Mouse (Mus musculus) hindbrain, embryonic 14.5 days (tissue): ENCODE measurements around the gene Htr1f. TPM values are rescaled to one million over a fixed set of nuclear protein-coding genes. Genes with fewer than 3 reads are reported as not detected.
A peak's percentile ranks its signal among the peaks of the same experiment; 100 is the strongest.

Experiments
- ATAC-seq: fragments of 200-750 bp; cut with Nextera tagmentation; 2 replicates; pipeline ENCODE4 v1.8.0; 2017; ENCODE audit warnings: moderate number of reproducible peaks, mild to moderate bottlenecking, moderate TSS enrichment, moderate library complexity; ENCODE audit not compliant: low FRiP score
- DNase-seq: peaks from one replicate; pipeline ENCODE4 v3.0.0-alpha.2; 2015; ENCODE audit warnings: low spot score
- H3K27ac ChIP-seq: fragments of 300-500 bp; sonication (generic); 2 replicates; pipeline ENCODE4 v1.5.1; 2014; ENCODE audit warnings: mild to moderate bottlenecking, moderate library complexity
- H3K27me3 ChIP-seq: fragments of 300-500 bp; sonication (generic); 2 replicates; pipeline ENCODE4 v1.6.1; 2014; ENCODE audit warnings: mild to moderate bottlenecking, low read length, mixed read lengths; ENCODE audit not compliant: control insufficient read depth, insufficient read depth
- H3K36me3 ChIP-seq: fragments of 300-500 bp; sonication (generic); replicated peaks from 2 replicates; pipeline ENCODE4 v1.6.1; 2014; ENCODE audit not compliant: control insufficient read depth, insufficient read depth
- H3K4me1 ChIP-seq: fragments of 300-500 bp; sonication (generic); replicated peaks from 2 replicates; pipeline ENCODE4 v1.6.1; 2014; ENCODE audit warnings: antibody characterized with exemption, low read length, mixed read lengths; ENCODE audit not compliant: control insufficient read depth, insufficient read depth
- H3K4me2 ChIP-seq: fragments of 300-500 bp; sonication (generic); replicated peaks from 2 replicates; pipeline ENCODE4 v1.6.1; 2014; ENCODE audit warnings: mild to moderate bottlenecking, moderate library complexity
- H3K4me3 ChIP-seq: fragments of 300-500 bp; sonication (generic); replicated peaks from 2 replicates; pipeline ENCODE4 v1.5.1; 2014; ENCODE audit warnings: mild to moderate bottlenecking, low read length
- H3K9ac ChIP-seq: fragments of 300-500 bp; sonication (generic); 2 replicates; pipeline ENCODE4 v1.6.1; 2014
- H3K9me3 ChIP-seq: fragments of 300-500 bp; sonication (generic); 2 replicates; pipeline ENCODE4 v1.6.1; 2016; ENCODE audit warnings: low read length; ENCODE audit not compliant: control insufficient read depth
- WGBS: fragments of 180-500 bp; shearing (Covaris S2); extraction: QIAGEN DNeasy Blood & Tissue Kit; methylation state at CpG from one replicate; pipeline ENCODE4 v1.1.7; 2014; 5-methylcytosine and 5-hydroxymethylcytosine counted together
- polyA plus RNA-seq: library from polyadenylated mRNA; unstranded; fragments of >200 nt; fragmentation: Nextera tagmentation; extraction: Ambion mirVana; gene quantifications from 2 replicates; pipeline ENCODE4 v1.2.1, GENCODE M21; 2014

The Htr1f gene
- 0.59 and 0.60 TPM in 2 replicates for polyA plus RNA-seq

- DNase-seq, result peak; percentile 43
- H3K27ac ChIP-seq, result no peak within 1 kb of the TSS
- H3K36me3 ChIP-seq, result no peaks in the 10 kb centered on the region
- peak; percentile 75 for ATAC-seq
- no peaks in the 10 kb centered on the region for H3K9me3 ChIP-seq
- H3K4me2 ChIP-seq, result peak within 1 kb of the TSS; percentile 91
- peak within 1 kb of the TSS; percentile 44 for H3K4me3 ChIP-seq
- peak within 1 kb of the TSS; percentile 60 for H3K9ac ChIP-seq
- H3K27me3 ChIP-seq, result peaks cover 8% of the 10 kb centered on the region
- 5% methylated on average over 40 of the region's 41 CpGs for WGBS
- no peaks in the 10 kb centered on the region for H3K4me1 ChIP-seq
Measured at GRCm38 (mm10) chr16:65105184-65105931, at the start of gene Htr1f. Gene Htr1f, minus strand, starts transcription at chr16:65105854.

GRCm38 (mm10) chr16:65139771-65140170, 34.1 kb upstream of the Htr1f start:
- Histone ChIP-seq H3K4me3 (no peak overlapping the region), H3K9ac (no peak overlapping the region), H3K4me2 (no peak overlapping the region), H3K27me3 (no peaks in the 10 kb centered on the region), H3K36me3 (no peaks in the 10 kb centered on the region), H3K27ac (no peak overlapping the region), H3K9me3 (no peaks in the 10 kb centered on the region), H3K4me1 (no peaks in the 10 kb centered on the region)
- WGBS, result 85% methylated on average over 2 of the region's 2 CpGs
- no peak for DNase-seq
- ATAC-seq, result no peak

- Histone ChIP-seq H3K4me3 (no peak overlapping the region), H3K36me3 (no peaks in the 10 kb centered on the region), H3K27ac (no peak overlapping the region), H3K9ac (no peak overlapping the region), H3K4me1 (no peaks in the 10 kb centered on the region), H3K9me3 (no peaks in the 10 kb centered on the region), H3K27me3 (no peaks in the 10 kb centered on the region), H3K4me2 (no peak overlapping the region)
- DNase-seq (no peak), ATAC-seq (no peak)
- WGBS, result 90% methylated on average over 2 of the region's 2 CpGs
Measured at GRCm38 (mm10) chr16:65129391-65129790, 23.7 kb upstream of the Htr1f start.

- Histone ChIP-seq H3K27me3 (no peaks in the 10 kb centered on the region), H3K36me3 (no peaks in the 10 kb centered on the region), H3K4me2 (no peak overlapping the region), H3K9ac (no peak overlapping the region), H3K27ac (no peak overlapping the region), H3K4me1 (no peaks in the 10 kb centered on the region), H3K4me3 (no peak overlapping the region), H3K9me3 (no peaks in the 10 kb centered on the region)
- ATAC-seq (no peak), DNase-seq (no peak)
- WGBS, result 95% methylated on average over 3 of the region's 3 CpGs
Measured at GRCm38 (mm10) chr16:65127846-65128245, 22.2 kb upstream of the Htr1f start.

GRCm38 (mm10) chr16:65112221-65112620, 6.6 kb upstream of the Htr1f start:
- no peaks in the 10 kb centered on the region for H3K27me3 ChIP-seq
- H3K27ac ChIP-seq, result no peak overlapping the region
- no peak overlapping the region for H3K4me2 ChIP-seq
- H3K4me1 ChIP-seq, result no peaks in the 10 kb centered on the region
- H3K9me3 ChIP-seq, result no peaks in the 10 kb centered on the region
- H3K36me3 ChIP-seq, result no peaks in the 10 kb centered on the region
- DNase-seq (no peak), ATAC-seq (no peak)
- 86% methylated on average over 1 of the region's 1 CpGs for WGBS
- no peak overlapping the region for H3K9ac ChIP-seq
- H3K4me3 ChIP-seq, result no peak overlapping the region

DNA sequence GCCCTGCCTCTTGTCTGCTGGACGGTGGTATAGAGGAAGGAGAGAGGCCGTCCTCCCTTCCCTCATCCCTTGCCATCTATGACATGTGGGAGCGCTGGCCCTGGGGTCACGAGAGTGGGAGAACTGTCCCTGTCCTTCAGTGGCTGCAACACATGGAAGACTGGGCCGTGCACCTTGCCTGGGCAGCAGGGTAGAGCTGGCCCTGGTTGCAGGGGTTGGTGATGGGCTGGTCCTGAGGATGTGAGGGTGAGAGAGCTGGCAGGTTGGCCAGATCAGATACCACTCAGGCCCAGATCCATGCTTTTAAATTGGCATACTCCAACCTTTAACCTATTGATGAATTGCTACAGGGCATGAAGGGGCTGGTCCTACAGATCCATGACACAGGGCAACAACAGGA, 12.1 kb downstream of the Htr1f start:
- WGBS, result 94% methylated on average over 5 of the region's 5 CpGs
- Histone ChIP-seq H3K27me3 (no peaks in the 10 kb centered on the region), H3K9ac (no peak overlapping the region), H3K9me3 (no peaks in the 10 kb centered on the region), H3K4me3 (no peak overlapping the region), H3K36me3 (no peaks in the 10 kb centered on the region), H3K27ac (no peak overlapping the region), H3K4me1 (no peaks in the 10 kb centered on the region), H3K4me2 (no peak overlapping the region)
- no peak for DNase-seq
- no peak for ATAC-seq

GRCm38 (mm10) chr16:65083475-65083874, 22.2 kb downstream of the Htr1f start:
- no peak for ATAC-seq
- H3K27ac ChIP-seq, result no peak overlapping the region
- no peak overlapping the region for H3K4me2 ChIP-seq
- H3K9ac ChIP-seq, result no peak overlapping the region
- no peaks in the 10 kb centered on the region for H3K36me3 ChIP-seq
- no peaks in the 10 kb centered on the region for H3K4me1 ChIP-seq
- no peaks in the 10 kb centered on the region for H3K27me3 ChIP-seq
- DNase-seq, result no peak
- no peak overlapping the region for H3K4me3 ChIP-seq
- WGBS, result 44% methylated on average over 2 of the region's 2 CpGs
- no peaks in the 10 kb centered on the region for H3K9me3 ChIP-seq

DNA sequence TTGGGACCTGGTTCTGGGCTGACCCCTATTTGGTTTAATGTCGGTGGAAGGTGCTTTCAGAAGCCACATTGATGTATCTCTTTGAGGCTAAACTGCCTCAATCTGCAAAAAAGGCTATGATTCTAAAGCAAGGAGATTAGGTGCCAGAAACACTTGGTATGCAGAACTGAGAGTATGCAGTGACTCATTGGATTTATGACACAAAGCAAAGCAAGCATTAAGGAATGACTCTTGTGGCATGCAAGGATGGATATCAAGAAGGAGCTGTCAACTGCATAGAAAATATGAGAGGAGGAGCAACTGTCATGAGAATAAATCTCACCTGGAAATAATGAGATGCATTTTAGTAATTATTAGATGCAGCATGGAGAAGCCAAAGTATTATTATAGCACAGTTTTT, 35.8 kb downstream of the Htr1f start:
- no peak for DNase-seq
- no peaks in the 10 kb centered on the region for H3K4me1 ChIP-seq

GRCm38 (mm10) chr16:65066264-65066663, 39.4 kb downstream of the Htr1f start:
- no peak for ATAC-seq
- H3K27ac ChIP-seq, result no peak overlapping the region

More for the DNA sequence above, 35.8 kb downstream of the Htr1f start:
- Histone ChIP-seq H3K36me3 (no peaks in the 10 kb centered on the region), H3K9ac (no peak overlapping the region), H3K4me3 (no peak overlapping the region), H3K9me3 (no peaks in the 10 kb centered on the region), H3K27ac (no peak overlapping the region), H3K4me2 (no peak overlapping the region), H3K27me3 (no peaks in the 10 kb centered on the region)
- 83% methylated on average over 1 of the region's 1 CpGs for WGBS
- ATAC-seq, result no peak

More at GRCm38 (mm10) chr16:65066264-65066663, 39.4 kb downstream of the Htr1f start:
- H3K4me2 ChIP-seq, result no peak overlapping the region
- H3K27me3 ChIP-seq, result no peaks in the 10 kb centered on the region
- DNase-seq, result no peak
- no peaks in the 10 kb centered on the region for H3K9me3 ChIP-seq
- H3K9ac ChIP-seq, result no peak overlapping the region
- no peaks in the 10 kb centered on the region for H3K4me1 ChIP-seq
- H3K4me3 ChIP-seq, result no peak overlapping the region
- no peaks in the 10 kb centered on the region for H3K36me3 ChIP-seq
